In the genomic region with DNA sequence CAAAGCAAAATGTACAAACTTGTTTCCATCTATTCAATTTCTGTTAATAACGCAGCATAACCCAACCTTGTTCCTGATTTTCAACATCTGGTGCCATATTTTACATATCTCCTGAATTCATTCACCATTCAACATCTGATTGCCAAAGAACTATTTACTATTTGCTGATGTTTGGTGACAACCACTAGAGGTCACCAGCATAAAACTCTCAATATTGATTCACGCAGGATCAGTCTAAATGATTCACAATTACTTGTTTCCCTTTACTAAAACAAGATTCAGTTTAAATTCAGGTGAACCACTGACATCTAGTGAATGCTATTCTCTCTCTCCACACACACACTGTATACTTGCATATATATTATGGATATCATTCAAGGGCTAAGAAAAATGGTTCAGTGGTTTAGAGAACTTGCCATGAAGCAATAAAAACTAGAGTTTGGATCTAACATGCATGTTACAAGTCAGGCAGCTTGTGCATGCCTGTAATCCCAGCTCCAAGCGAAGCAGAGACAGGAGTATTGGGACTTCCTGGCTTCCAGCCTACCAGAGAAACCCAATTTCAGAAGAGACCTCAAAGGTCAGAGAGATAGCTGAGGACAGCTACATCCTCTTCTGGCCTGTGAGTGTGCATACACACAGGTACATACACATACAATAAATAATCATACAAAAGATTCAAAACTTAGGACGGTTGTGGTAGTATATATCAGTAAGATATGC, we compare ENCODE assay signal across 11 mouse cellular contexts. TPM values are rescaled to one million over a fixed set of nuclear protein-coding genes. Genes with fewer than 3 reads are reported as not detected.
A peak's percentile ranks its signal among the peaks of the same experiment; 100 is the strongest.
DNase-seq lines count a peak whose midpoint lies in the region; ATAC-seq and TF ChIP-seq lines count a peak whose summit lies in the region.
"Had no signal": no experiment of that assay in that cellular context is flagged by ENCODE, and none has a peak within 500 bp of the region (broad histone marks: within the 10 kb centered on the region; RNA-seq: fewer than 3 reads in every experiment).

No protein-coding gene starts in this region.

- no peak overlapping the region for H3K4me3 ChIP-seq in intestine, embryonic 16.5 days (ENCODE audit: low read length)
- H3K4me3 ChIP-seq in intestine, embryonic 15.5 days (replicated peaks) = no peak overlapping the region
- H3K4me3 ChIP-seq in forebrain, embryonic 16.5 days (replicated peaks; ENCODE audit: low read length) = no peak overlapping the region
- H3K4me3 ChIP-seq in stomach, postnatal 0 days (ENCODE audit: low read depth, low read length) = no peak overlapping the region
- H3K4me3 ChIP-seq: hindbrain, embryonic 15.5 days; lung, embryonic 15.5 days had no signal

- peak; percentile 21; the same call in 1 of the 2 replicates for ATAC-seq in intestine, embryonic 16.5 days
- no peak for ATAC-seq in intestine, embryonic 15.5 days
- peak; percentile 21; the same call in 1 of the 2 replicates for ATAC-seq in forebrain, embryonic 16.5 days
- no peak for ATAC-seq in stomach, postnatal 0 days (ENCODE audit: low FRiP score, low TSS enrichment)

- H3K36me3 ChIP-seq in intestine, embryonic 16.5 days (ENCODE audit: control insufficient read depth, insufficient read depth, low read length) = no peaks in the 10 kb centered on the region
- H3K36me3 ChIP-seq in intestine, embryonic 15.5 days = no peaks in the 10 kb centered on the region
- no peaks in the 10 kb centered on the region for H3K36me3 ChIP-seq in forebrain, embryonic 16.5 days (ENCODE audit: control insufficient read depth, insufficient read depth)
- H3K36me3 ChIP-seq in stomach, postnatal 0 days (ENCODE audit: control insufficient read depth, insufficient read depth, low read length) = no peaks in the 10 kb centered on the region
- H3K36me3 ChIP-seq: hindbrain, embryonic 15.5 days; lung, embryonic 15.5 days had no signal

- no peak overlapping the region for H3K4me2 ChIP-seq in intestine, embryonic 16.5 days (ENCODE audit: low read depth, low read length)
- H3K4me2 ChIP-seq in intestine, embryonic 15.5 days (replicated peaks) = no peak overlapping the region
- H3K4me2 ChIP-seq in forebrain, embryonic 16.5 days (ENCODE audit: low read length) = no peak overlapping the region
- H3K4me2 ChIP-seq in stomach, postnatal 0 days (replicated peaks; ENCODE audit: low read depth) = no peak overlapping the region
- H3K4me2 ChIP-seq: hindbrain, embryonic 15.5 days; lung, embryonic 15.5 days had no signal

- peak; percentile 38 for DNase-seq in thymus, postnatal 0 days (ENCODE audit: low spot score)
- DNase-seq in thymus, postnatal 25 days = no peak
- no peak for DNase-seq in stomach, postnatal 0 days (ENCODE audit: low spot score)
- no peak for DNase-seq in left cerebral cortex, adult 8-10 months (ENCODE audit: low spot score in 2 of 2)
- no peak for DNase-seq in urinary bladder, adult 18-20 months (ENCODE audit: low spot score in 2 of 2)
- DNase-seq: thymus, postnatal 4 days had no signal

- no peaks in the 10 kb centered on the region for H3K27me3 ChIP-seq in intestine, embryonic 16.5 days (replicated peaks; ENCODE audit: control insufficient read depth, insufficient read depth, low read length)
- H3K27me3 ChIP-seq in intestine, embryonic 15.5 days (replicated peaks) = no peaks in the 10 kb centered on the region
- no peaks in the 10 kb centered on the region for H3K27me3 ChIP-seq in forebrain, embryonic 16.5 days (replicated peaks; ENCODE audit: control insufficient read depth, insufficient read depth, low read length)
- H3K27me3 ChIP-seq in stomach, postnatal 0 days (ENCODE audit: control insufficient read depth, insufficient read depth, low read length) = no peaks in the 10 kb centered on the region
- H3K27me3 ChIP-seq: hindbrain, embryonic 15.5 days; lung, embryonic 15.5 days had no signal

- peaks cover 4% of the 10 kb centered on the region; the same call in 1 of the 2 replicates for H3K4me1 ChIP-seq in intestine, embryonic 16.5 days (ENCODE audit: control insufficient read depth, insufficient read depth, low read length)
- H3K4me1 ChIP-seq in intestine, embryonic 15.5 days (replicated peaks) = no peaks in the 10 kb centered on the region
- H3K4me1 ChIP-seq in forebrain, embryonic 16.5 days (replicated peaks; ENCODE audit: control insufficient read depth, insufficient read depth, low read length) = peaks cover 2% of the 10 kb centered on the region; the same call in 1 of the 2 replicates
- no peaks in the 10 kb centered on the region; the same call in 1 of the 2 replicates for H3K4me1 ChIP-seq in stomach, postnatal 0 days (replicated peaks; ENCODE audit: control insufficient read depth, insufficient read depth)
- H3K4me1 ChIP-seq: hindbrain, embryonic 15.5 days; lung, embryonic 15.5 days had no signal

- H3K9ac ChIP-seq in intestine, embryonic 16.5 days (ENCODE audit: low read depth, low read length) = no peak overlapping the region
- no peak overlapping the region for H3K9ac ChIP-seq in intestine, embryonic 15.5 days
- no peak overlapping the region for H3K9ac ChIP-seq in forebrain, embryonic 16.5 days (replicated peaks; ENCODE audit: low read depth, low read length)
- H3K9ac ChIP-seq in stomach, postnatal 0 days (ENCODE audit: low read length) = no peak overlapping the region; the same call in 1 of the 2 replicates
- H3K9ac ChIP-seq: hindbrain, embryonic 15.5 days; lung, embryonic 15.5 days had no signal

- TF ChIP-seq CTCF in stomach, postnatal 0 days (IDR thresholded peaks at IDR 0.05; ENCODE audit: low read depth) = peak; percentile 77

- no peaks in the 10 kb centered on the region for H3K9me3 ChIP-seq in intestine, embryonic 16.5 days (ENCODE audit: control insufficient read depth, low read length)
- no peaks in the 10 kb centered on the region for H3K9me3 ChIP-seq in intestine, embryonic 15.5 days
- H3K9me3 ChIP-seq in forebrain, embryonic 16.5 days (ENCODE audit: control insufficient read depth, low read length) = no peaks in the 10 kb centered on the region
- no peaks in the 10 kb centered on the region for H3K9me3 ChIP-seq in stomach, postnatal 0 days (ENCODE audit: control insufficient read depth, low read length)
- H3K9me3 ChIP-seq: hindbrain, embryonic 15.5 days; lung, embryonic 15.5 days had no signal

- 71% methylated on average over 4 of the region's 4 CpGs for WGBS in intestine, embryonic 16.5 days
- 70% methylated on average over 4 of the region's 4 CpGs for WGBS in intestine, embryonic 15.5 days
- WGBS in forebrain, embryonic 16.5 days = 71% methylated on average over 4 of the region's 4 CpGs
- 62% methylated on average over 4 of the region's 4 CpGs for WGBS in stomach, postnatal 0 days

- TF ChIP-seq EP300 in stomach, postnatal 0 days (optimal IDR thresholded peaks at IDR 0.05) = no peak

- no peak overlapping the region for H3K27ac ChIP-seq in intestine, embryonic 16.5 days (ENCODE audit: low read length)
- no peak overlapping the region for H3K27ac ChIP-seq in intestine, embryonic 15.5 days
- no peak overlapping the region; the same call in 1 of the 2 replicates for H3K27ac ChIP-seq in forebrain, embryonic 16.5 days (ENCODE audit: low read length)
- H3K27ac ChIP-seq in stomach, postnatal 0 days (replicated peaks) = no peak overlapping the region
- H3K27ac ChIP-seq: hindbrain, embryonic 15.5 days; lung, embryonic 15.5 days had no signal

RNA-seq across cellular contexts. Expression of a gene that starts 24.0 kb away (rescaled TPM):
- polyA plus RNA-seq in intestine, embryonic 16.5 days (2015; fragmentation: Nextera tagmentation; extraction: Ambion mirVana) = 20.7 and 21.1 TPM in 2 replicates
- 26.9 and 28.0 TPM in 2 replicates for polyA plus RNA-seq in intestine, embryonic 15.5 days (2015; fragmentation: Nextera tagmentation; extraction: Ambion mirVana)
- 41.7 and 42.4 TPM in 2 replicates for polyA plus RNA-seq in thymus, postnatal 0 days (2015; fragmentation: Nextera tagmentation; extraction: Ambion mirVana)
- 37.7 and 39.4 TPM in 2 replicates for polyA plus RNA-seq in forebrain, embryonic 16.5 days (2015; fragmentation: Nextera tagmentation; extraction: Ambion mirVana)
- polyA plus RNA-seq in stomach, postnatal 0 days (2015; fragmentation: Nextera tagmentation; extraction: Ambion mirVana) = 28.8 and 30.3 TPM in 2 replicates
- total RNA-seq in left cerebral cortex, adult 8-10 months (2022) = 10 to 100 TPM; 58.0 to 65.7 (median 61.2) TPM

RNA-seq across cellular contexts. Expression of a gene that starts 24.8 kb away (rescaled TPM):
- polyA plus RNA-seq in intestine, embryonic 16.5 days (2015; fragmentation: Nextera tagmentation; extraction: Ambion mirVana) = 14.5 and 25.2 TPM in 2 replicates
- polyA plus RNA-seq in intestine, embryonic 15.5 days (2015; fragmentation: Nextera tagmentation; extraction: Ambion mirVana) = 32.8 TPM in 2 replicates
- polyA plus RNA-seq in thymus, postnatal 0 days (2015; fragmentation: Nextera tagmentation; extraction: Ambion mirVana) = 27.3 and 31.2 TPM in 2 replicates
- 42.8 and 44.8 TPM in 2 replicates for polyA plus RNA-seq in forebrain, embryonic 16.5 days (2015; fragmentation: Nextera tagmentation; extraction: Ambion mirVana)
- 25.7 and 26.0 TPM in 2 replicates for polyA plus RNA-seq in stomach, postnatal 0 days (2015; fragmentation: Nextera tagmentation; extraction: Ambion mirVana)
- total RNA-seq in left cerebral cortex, adult 8-10 months (2022) = 10 to 100 TPM; 83.8 to 90.6 (median 86.9) TPM

Comparison
In these comparisons a context has a peak if more than half of its experiments do, and no peak if none do; other contexts are left out.
1. ATAC-seq: peak in intestine, embryonic 16.5 days (single experiment) and forebrain, embryonic 16.5 days (single experiment); none in intestine, embryonic 15.5 days (single experiment) and stomach, postnatal 0 days (single experiment).